Mouse (Mus musculus): Measurements from ENCODE around the gene Hes5. TPM values are rescaled to one million over a fixed set of nuclear protein-coding genes. Genes with fewer than 3 reads are reported as not detected.

Gene Hes5
- polyA plus RNA-seq, 1 experiment from 2014 or later: 5.8 TPM

DNA sequence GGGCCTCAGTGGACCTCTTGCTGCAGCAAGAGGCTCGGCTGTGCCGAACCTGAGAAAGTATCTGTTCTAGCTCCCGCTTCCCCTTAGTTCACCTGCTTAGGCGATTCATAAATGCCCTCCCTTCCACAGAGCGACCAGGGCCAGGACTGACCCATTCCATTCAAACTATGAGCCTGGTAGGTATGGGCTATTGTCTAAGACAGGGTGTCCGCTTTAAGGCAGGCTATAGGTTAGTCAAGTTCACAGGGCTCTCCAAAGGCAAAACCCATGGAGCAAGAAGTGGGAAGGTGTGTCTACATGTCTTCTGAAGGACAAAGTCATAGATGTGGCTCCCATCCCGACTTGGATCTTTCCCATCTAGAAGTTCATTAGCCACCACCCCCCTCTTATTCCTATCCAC, 2.0 kb downstream of the Hes5 start:
- no peak for TF ChIP-seq CTCF (IDR thresholded peaks at IDR 0.05; ENCODE audit: low read depth)
- Histone ChIP-seq H3K9me3 (replicated peaks; ENCODE audit: low read length) (no peaks in the 10 kb centered on the region), H3K4me1 (replicated peaks; ENCODE audit: insufficient read depth, low read length) (peaks cover 32% of the 10 kb centered on the region), H3K27me3 (ENCODE audit: insufficient read depth, low read length) (peaks cover 41% of the 10 kb centered on the region), H3K36me3 (ENCODE audit: insufficient read depth, low read length) (0 out of 2 replicates have a peak, but pooled peaks cover 4% of the 10 kb centered on the region), H3K4me2 (ENCODE audit: low read length) (no peak overlapping the region), H3K27ac (no peak overlapping the region), H3K4me3 (replicated peaks; ENCODE audit: low read depth, low read length) (no peak overlapping the region), H3K9ac (ENCODE audit: low read depth, low read length) (no peak overlapping the region)
- no peak for ATAC-seq (replicated peaks; ENCODE audit: low FRiP score, low read depth)
- no peak for DNase-seq (ENCODE audit: low spot score)
- WGBS: 80% methylated on average over 7 of the region's 7 CpGs

DNA sequence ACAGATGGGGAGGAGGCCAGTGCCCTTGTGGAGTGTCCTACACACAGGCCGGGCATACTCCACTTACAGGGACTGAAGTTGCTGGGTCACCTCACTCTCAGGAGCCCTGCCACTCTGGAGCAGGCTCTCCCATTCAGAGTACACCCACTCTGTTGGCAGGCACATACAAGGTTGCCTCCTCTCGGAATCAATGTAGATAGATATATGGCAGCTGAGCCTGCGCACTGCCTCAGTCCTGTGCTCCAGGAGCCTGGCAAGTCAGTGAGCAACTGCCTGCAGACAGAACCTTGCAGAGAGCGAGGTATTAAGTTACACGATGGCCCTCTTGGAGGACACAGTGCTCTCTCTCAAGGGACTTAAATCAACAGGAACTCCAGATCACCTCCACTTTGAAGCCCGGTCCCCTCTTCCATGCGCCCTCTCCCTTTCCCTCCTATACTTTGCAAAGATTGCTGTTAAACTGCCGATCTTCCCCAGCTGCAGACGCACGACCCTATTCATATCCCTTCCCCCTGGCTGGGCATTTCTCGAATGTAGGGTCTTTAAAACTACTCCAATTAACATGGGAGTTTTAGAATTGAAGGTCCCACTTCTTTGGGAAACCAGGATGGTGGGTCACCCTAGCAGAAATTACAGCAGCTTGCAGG, 2.6 kb downstream of the Hes5 start:
- no peak overlapping the region for H3K9ac ChIP-seq (ENCODE audit: low read depth, low read length)
- ATAC-seq (replicated peaks; ENCODE audit: low FRiP score, low read depth): no peak
- DNase-seq (ENCODE audit: low spot score): peak; percentile 19
- no peaks in the 10 kb centered on the region for H3K9me3 ChIP-seq (replicated peaks; ENCODE audit: low read length)
- 19% methylated on average over 11 of the region's 11 CpGs for WGBS
- no peak overlapping the region for H3K27ac ChIP-seq
- peak overlapping the region; percentile 87 for H3K4me2 ChIP-seq (ENCODE audit: low read length)
- no peak for TF ChIP-seq CTCF (IDR thresholded peaks at IDR 0.05; ENCODE audit: low read depth)
- peaks cover 29% of the 10 kb centered on the region for H3K4me1 ChIP-seq (replicated peaks; ENCODE audit: insufficient read depth, low read length)
- H3K27me3 ChIP-seq (ENCODE audit: insufficient read depth, low read length): peaks cover 39% of the 10 kb centered on the region
- H3K4me3 ChIP-seq (replicated peaks; ENCODE audit: low read depth, low read length): peak overlapping the region; percentile 68
- 0 out of 2 replicates have a peak, but pooled peaks cover 4% of the 10 kb centered on the region for H3K36me3 ChIP-seq (ENCODE audit: insufficient read depth, low read length)

GRCm38 (mm10) chr4:154963901-154964580, 3.3 kb downstream of the Hes5 start, which contains the start of gene Pank4:
Gene Pank4 (plus strand): TSS chr4:154964123.
- peak within 1 kb of the TSS; percentile 68 for H3K4me3 ChIP-seq (replicated peaks; ENCODE audit: low read depth, low read length)
- H3K4me1 ChIP-seq (replicated peaks; ENCODE audit: insufficient read depth, low read length): peaks cover 29% of the 10 kb centered on the region
- peak within 1 kb of the TSS; percentile 79 for H3K9ac ChIP-seq (ENCODE audit: low read depth, low read length)
- H3K9me3 ChIP-seq (replicated peaks; ENCODE audit: low read length): no peaks in the 10 kb centered on the region
- H3K36me3 ChIP-seq (ENCODE audit: insufficient read depth, low read length): 0 out of 2 replicates have a peak, but pooled peaks cover 5% of the 10 kb centered on the region
- WGBS: under 1% methylated on average over 64 of the region's 66 CpGs
- H3K27ac ChIP-seq: peak within 1 kb of the TSS; percentile 89
- no peak for TF ChIP-seq CTCF (IDR thresholded peaks at IDR 0.05; ENCODE audit: low read depth)
- peaks cover 32% of the 10 kb centered on the region for H3K27me3 ChIP-seq (ENCODE audit: insufficient read depth, low read length)
- DNase-seq (ENCODE audit: low spot score): peak; percentile 97
- H3K4me2 ChIP-seq (ENCODE audit: low read length): peak within 1 kb of the TSS; percentile 87
- ATAC-seq (replicated peaks; ENCODE audit: low FRiP score, low read depth): peak; percentile 91

DNA sequence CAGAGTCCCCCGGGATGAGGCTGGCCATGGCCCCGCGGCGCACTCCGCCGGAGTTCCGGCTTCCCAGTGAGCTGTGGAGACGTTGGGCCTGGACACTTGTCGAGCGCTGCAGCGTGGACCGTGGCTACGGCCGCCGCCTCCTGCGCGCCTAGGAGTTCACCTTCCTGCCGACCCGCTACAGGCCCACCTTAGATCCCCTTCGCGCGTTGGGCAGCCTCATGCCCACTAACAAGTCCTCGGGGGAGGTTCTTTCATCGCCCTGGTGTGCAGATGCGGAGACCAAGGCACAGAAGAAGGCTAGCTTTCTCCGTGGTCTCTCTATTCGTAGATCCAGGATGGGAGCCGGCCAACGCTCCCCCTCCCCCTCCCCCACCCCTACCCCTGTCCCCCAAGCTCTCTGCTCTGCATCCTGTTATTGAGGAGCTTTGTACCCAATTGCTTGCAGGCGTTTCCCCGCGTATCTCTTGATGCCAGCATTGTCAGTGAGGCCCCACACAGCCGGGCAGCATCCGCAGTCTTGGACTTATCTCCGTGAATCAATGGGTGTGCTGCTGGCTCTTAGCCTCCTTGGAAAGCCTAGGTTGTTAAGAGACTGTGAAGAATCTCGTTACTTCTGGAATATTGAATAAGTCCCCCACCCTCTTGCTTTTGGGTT, 4.0 kb downstream of the Hes5 start:
- peak overlapping the region; percentile 68 for H3K4me3 ChIP-seq (replicated peaks; ENCODE audit: low read depth, low read length)
- TF ChIP-seq CTCF (IDR thresholded peaks at IDR 0.05; ENCODE audit: low read depth): no peak
- no peaks in the 10 kb centered on the region for H3K9me3 ChIP-seq (replicated peaks; ENCODE audit: low read length)
- WGBS: 1% methylated on average over 35 of the region's 36 CpGs
- peaks cover 27% of the 10 kb centered on the region for H3K27me3 ChIP-seq (ENCODE audit: insufficient read depth, low read length)
- peak overlapping the region; percentile 79 for H3K9ac ChIP-seq (ENCODE audit: low read depth, low read length)
- H3K4me2 ChIP-seq (ENCODE audit: low read length): peak overlapping the region; percentile 87
- H3K4me1 ChIP-seq (replicated peaks; ENCODE audit: insufficient read depth, low read length): peaks cover 29% of the 10 kb centered on the region
- no peak for ATAC-seq (replicated peaks; ENCODE audit: low FRiP score, low read depth)
- DNase-seq (ENCODE audit: low spot score): no peak
- H3K27ac ChIP-seq: peak overlapping the region; percentile 89; the same call in 1 of the 2 replicates
- peaks cover 11% of the 10 kb centered on the region for H3K36me3 ChIP-seq (ENCODE audit: insufficient read depth, low read length)

DNA sequence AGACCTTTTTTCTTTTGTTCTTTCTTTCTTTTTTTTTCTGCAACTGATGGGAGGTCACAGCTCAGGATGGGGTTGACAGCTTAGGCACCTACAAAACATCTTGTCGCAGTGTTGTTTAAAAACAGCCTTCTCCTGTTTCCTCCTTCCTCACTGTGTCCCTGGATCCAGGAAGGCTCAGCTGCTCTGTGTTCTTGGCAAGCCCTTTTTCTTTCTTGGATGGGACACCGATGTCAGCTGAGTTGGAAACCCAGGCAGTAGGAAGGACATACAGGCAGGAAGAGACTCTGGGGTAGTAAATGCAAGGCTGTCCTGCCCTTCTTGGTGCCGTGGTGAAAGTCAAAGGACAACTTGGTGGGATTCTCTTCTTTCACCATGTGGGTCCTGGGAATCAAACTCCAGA, 5.1 kb downstream of the Hes5 start:
- ATAC-seq (replicated peaks; ENCODE audit: low FRiP score, low read depth): no peak
- H3K4me3 ChIP-seq (replicated peaks; ENCODE audit: low read depth, low read length): no peak overlapping the region

GRCm38 (mm10) chr4:154967173-154967572, 6.5 kb downstream of the Hes5 start:
- TF ChIP-seq CTCF (IDR thresholded peaks at IDR 0.05; ENCODE audit: low read depth): peak; percentile 60
- Histone ChIP-seq H3K4me1 (replicated peaks; ENCODE audit: insufficient read depth, low read length) (peaks cover 16% of the 10 kb centered on the region), H3K36me3 (ENCODE audit: insufficient read depth, low read length) (peaks cover 36% of the 10 kb centered on the region), H3K27ac (no peak overlapping the region), H3K4me3 (replicated peaks; ENCODE audit: low read depth, low read length) (no peak overlapping the region), H3K9ac (ENCODE audit: low read depth, low read length) (no peak overlapping the region), H3K9me3 (replicated peaks; ENCODE audit: low read length) (no peaks in the 10 kb centered on the region), H3K27me3 (ENCODE audit: insufficient read depth, low read length) (peaks cover 3% of the 10 kb centered on the region; the same call in 1 of the 2 replicates), H3K4me2 (ENCODE audit: low read length) (no peak overlapping the region)
- 66% methylated on average over 5 of the region's 5 CpGs for WGBS
- ATAC-seq (replicated peaks; ENCODE audit: low FRiP score, low read depth): no peak
- DNase-seq (ENCODE audit: low spot score): peak; percentile 49

More for the DNA sequence above, 5.1 kb downstream of the Hes5 start:
- no peak for TF ChIP-seq CTCF (IDR thresholded peaks at IDR 0.05; ENCODE audit: low read depth)
- Histone ChIP-seq H3K27me3 (ENCODE audit: insufficient read depth, low read length) (peaks cover 16% of the 10 kb centered on the region), H3K36me3 (ENCODE audit: insufficient read depth, low read length) (peaks cover 23% of the 10 kb centered on the region), H3K27ac (no peak overlapping the region), H3K9me3 (replicated peaks; ENCODE audit: low read length) (no peaks in the 10 kb centered on the region), H3K9ac (ENCODE audit: low read depth, low read length) (no peak overlapping the region), H3K4me2 (ENCODE audit: low read length) (no peak overlapping the region), H3K4me1 (replicated peaks; ENCODE audit: insufficient read depth, low read length) (peaks cover 24% of the 10 kb centered on the region)
- DNase-seq (ENCODE audit: low spot score): no peak
- WGBS: 58% methylated on average over 3 of the region's 3 CpGs
